Mouse (Mus musculus): Measurements from ENCODE around the gene Nfia. TPM values are rescaled to one million over a fixed set of nuclear protein-coding genes. Genes with fewer than 3 reads are reported as not detected.
A peak's percentile ranks its signal among the peaks of the same experiment; 100 is the strongest.

Gene Nfia
- polyA plus RNA-seq, 1 experiment from 2014 or later: 42.0 TPM

GRCm38 (mm10) chr4:97777081-97777705 lies 4.7 kb downstream of the Nfia start:
- peak; percentile 44 for ATAC-seq (ENCODE audit: insufficient number of reproducible peaks, low FRiP score)
- WGBS: under 1% methylated on average over 61 of the region's 77 CpGs

GRCm38 (mm10) chr4:97777706-97778176 lies 5.2 kb downstream of the Nfia start, which contains the start of gene E130114P18Rik:
TSS of gene E130114P18Rik (minus strand) at chr4:97778078.
- Histone ChIP-seq H3K4me3 (peak within 1 kb of the TSS; percentile 98), H3K27me3 (replicated peaks) (no peaks in the 10 kb centered on the region), H3K9me3 (replicated peaks) (no peaks in the 10 kb centered on the region), H3K9ac (peak within 1 kb of the TSS; percentile 100), H3K27ac (ENCODE audit: poor library complexity, severe bottlenecking) (peak within 1 kb of the TSS; percentile 97), H3K4me2 (peak within 1 kb of the TSS; percentile 85), H3K36me3 (0 out of 2 replicates have a peak, but pooled peaks cover under 1% of the 10 kb centered on the region), H3K4me1 (replicated peaks) (peaks cover 13% of the 10 kb centered on the region)
- under 1% methylated on average over 37 of the region's 37 CpGs for WGBS
- peak; percentile 49 for ATAC-seq (ENCODE audit: insufficient number of reproducible peaks, low FRiP score)

More at GRCm38 (mm10) chr4:97777081-97777705, 4.7 kb downstream of the Nfia start:
- H3K27ac ChIP-seq (ENCODE audit: poor library complexity, severe bottlenecking): peak overlapping the region; percentile 97
- H3K4me1 ChIP-seq (replicated peaks): peaks cover 13% of the 10 kb centered on the region
- no peaks in the 10 kb centered on the region for H3K27me3 ChIP-seq (replicated peaks)
- H3K36me3 ChIP-seq: no peaks in the 10 kb centered on the region
- peak overlapping the region; percentile 98 for H3K4me3 ChIP-seq
- H3K9ac ChIP-seq: peak overlapping the region; percentile 100
- peak overlapping the region; percentile 85 for H3K4me2 ChIP-seq
- no peaks in the 10 kb centered on the region for H3K9me3 ChIP-seq (replicated peaks)

GRCm38 (mm10) chr4:97778211-97779002 lies 5.9 kb downstream of the Nfia start:
- ATAC-seq (ENCODE audit: insufficient number of reproducible peaks, low FRiP score): no peak
- Histone ChIP-seq H3K27ac (ENCODE audit: poor library complexity, severe bottlenecking) (peak overlapping the region; percentile 97), H3K9ac (peak overlapping the region; percentile 100), H3K4me3 (peak overlapping the region; percentile 98), H3K27me3 (replicated peaks) (no peaks in the 10 kb centered on the region), H3K36me3 (peaks cover 7% of the 10 kb centered on the region), H3K9me3 (replicated peaks) (no peaks in the 10 kb centered on the region), H3K4me1 (replicated peaks) (peaks cover 12% of the 10 kb centered on the region), H3K4me2 (peak overlapping the region; percentile 85)
- 0% methylated on average over 66 of the region's 94 CpGs for WGBS

GRCm38 (mm10) chr4:97779003-97779930 lies 6.7 kb downstream of the Nfia start:
- Histone ChIP-seq H3K27ac (ENCODE audit: poor library complexity, severe bottlenecking) (peak overlapping the region; percentile 97), H3K4me3 (peak overlapping the region; percentile 98), H3K4me1 (replicated peaks) (peaks cover 4% of the 10 kb centered on the region), H3K36me3 (peaks cover 16% of the 10 kb centered on the region), H3K4me2 (peak overlapping the region; percentile 85), H3K9me3 (replicated peaks) (no peaks in the 10 kb centered on the region), H3K27me3 (replicated peaks) (no peaks in the 10 kb centered on the region), H3K9ac (peak overlapping the region; percentile 100)
- WGBS: 11% methylated on average over 18 of the region's 18 CpGs
- ATAC-seq (ENCODE audit: insufficient number of reproducible peaks, low FRiP score): no peak

- WGBS: 44% methylated on average over 7 of the region's 7 CpGs
- no peaks in the 10 kb centered on the region for H3K27me3 ChIP-seq (replicated peaks)
Observed at GRCm38 (mm10) chr4:97780024-97780423, 7.5 kb downstream of the Nfia start.

GRCm38 (mm10) chr4:97780666-97781435 lies 8.3 kb downstream of the Nfia start:
- no peak overlapping the region for H3K9ac ChIP-seq
- H3K36me3 ChIP-seq: peaks cover 30% of the 10 kb centered on the region
- H3K4me1 ChIP-seq (replicated peaks): no peaks in the 10 kb centered on the region
- ATAC-seq (ENCODE audit: insufficient number of reproducible peaks, low FRiP score): no peak
- H3K9me3 ChIP-seq (replicated peaks): no peaks in the 10 kb centered on the region
- 76% methylated on average over 7 of the region's 7 CpGs for WGBS
- no peak overlapping the region for H3K27ac ChIP-seq (ENCODE audit: poor library complexity, severe bottlenecking)
- no peaks in the 10 kb centered on the region for H3K27me3 ChIP-seq (replicated peaks)
- H3K4me3 ChIP-seq: no peak overlapping the region
- no peak overlapping the region for H3K4me2 ChIP-seq

More at GRCm38 (mm10) chr4:97780024-97780423, 7.5 kb downstream of the Nfia start:
- Histone ChIP-seq H3K9me3 (replicated peaks) (no peaks in the 10 kb centered on the region), H3K4me2 (peak overlapping the region; percentile 85), H3K36me3 (peaks cover 22% of the 10 kb centered on the region), H3K9ac (peak overlapping the region; percentile 100), H3K4me1 (replicated peaks) (no peaks in the 10 kb centered on the region), H3K4me3 (peak overlapping the region; percentile 98), H3K27ac (ENCODE audit: poor library complexity, severe bottlenecking) (peak overlapping the region; percentile 97)
- no peak for ATAC-seq (ENCODE audit: insufficient number of reproducible peaks, low FRiP score)

- WGBS: 76% methylated on average over 3 of the region's 3 CpGs
- H3K36me3 ChIP-seq: peaks cover 31% of the 10 kb centered on the region
Observed at GRCm38 (mm10) chr4:97782069-97782468, 9.5 kb downstream of the Nfia start.

GRCm38 (mm10) chr4:97782497-97782896 lies 10.0 kb downstream of the Nfia start:
- Histone ChIP-seq H3K4me2 (no peak overlapping the region), H3K36me3 (peaks cover 35% of the 10 kb centered on the region), H3K9me3 (replicated peaks) (no peaks in the 10 kb centered on the region), H3K4me1 (replicated peaks) (peaks cover 4% of the 10 kb centered on the region; the same call in 1 of the 2 replicates), H3K9ac (no peak overlapping the region), H3K27ac (ENCODE audit: poor library complexity, severe bottlenecking) (no peak overlapping the region), H3K27me3 (replicated peaks) (no peaks in the 10 kb centered on the region), H3K4me3 (no peak overlapping the region)
- 88% methylated on average over 6 of the region's 6 CpGs for WGBS
- no peak for ATAC-seq (ENCODE audit: insufficient number of reproducible peaks, low FRiP score)

More at GRCm38 (mm10) chr4:97782069-97782468, 9.5 kb downstream of the Nfia start:
- ATAC-seq (ENCODE audit: insufficient number of reproducible peaks, low FRiP score): no peak
- Histone ChIP-seq H3K27me3 (replicated peaks) (no peaks in the 10 kb centered on the region), H3K27ac (ENCODE audit: poor library complexity, severe bottlenecking) (no peak overlapping the region), H3K4me2 (no peak overlapping the region), H3K9me3 (replicated peaks) (no peaks in the 10 kb centered on the region), H3K4me3 (no peak overlapping the region), H3K4me1 (replicated peaks) (0 out of 2 replicates have a peak, but pooled peaks cover 3% of the 10 kb centered on the region), H3K9ac (no peak overlapping the region)

- Histone ChIP-seq H3K4me1 (replicated peaks) (peaks cover 6% of the 10 kb centered on the region; the same call in 1 of the 2 replicates), H3K27me3 (replicated peaks) (no peaks in the 10 kb centered on the region), H3K4me3 (no peak overlapping the region), H3K36me3 (peaks cover 37% of the 10 kb centered on the region), H3K4me2 (no peak overlapping the region), H3K27ac (ENCODE audit: poor library complexity, severe bottlenecking) (no peak overlapping the region), H3K9me3 (replicated peaks) (no peaks in the 10 kb centered on the region), H3K9ac (no peak overlapping the region)
- 89% methylated on average over 26 of the region's 26 CpGs for WGBS
- no peak for ATAC-seq (ENCODE audit: insufficient number of reproducible peaks, low FRiP score)
Observed at GRCm38 (mm10) chr4:97783073-97783879, 10.7 kb downstream of the Nfia start.

Measured in heart, embryonic 12.5 days (tissue).